In genomic region chr10:128933574-128933973, GRCm38 (mm10) we compare ENCODE assay signal across 8 mouse cellular contexts. TPM values are rescaled to one million over a fixed set of nuclear protein-coding genes. Genes with fewer than 3 reads are reported as not detected.
DNase-seq lines count a peak whose midpoint lies in the region; ATAC-seq and TF ChIP-seq lines count a peak whose summit lies in the region.

Itga7 (plus strand) TSS chr10:128933818.

- peak; percentile 76 for ATAC-seq in intestine, embryonic 14.5 days (replicated peaks; ENCODE audit: low FRiP score, low TSS enrichment, low read depth)
- ATAC-seq in neural tube, embryonic 14.5 days (ENCODE audit: low read depth), result peak; percentile 79; the same call in 1 of the 2 replicates

- TF ChIP-seq CTCF in spleen, adult 2 months (IDR thresholded peaks at IDR 0.05; ENCODE audit: extremely low read depth, insufficient read depth, insufficient read length, insufficient replicate concordance), result no peak
- TF ChIP-seq CTCF in liver, adult 2 months (IDR thresholded peaks at IDR 0.05; ENCODE audit: low read depth, low read length), result no peak

- no peaks in the 10 kb centered on the region for H3K79me2 ChIP-seq in liver, adult 2 months (ENCODE audit: control insufficient read depth, insufficient read depth, low read length)

- DNase-seq in spleen, adult 2 months (ENCODE audit: low read depth in 1 of 2, low spot score in 2 of 2), result no peak
- DNase-seq in spleen, adult 18-20 months, result no peak
- peak; percentile 73 to 78 for DNase-seq in cerebellum, postnatal 14 days
- DNase-seq in gastrocnemius, postnatal 4 days (ENCODE audit: low spot score in 2 of 2), result no peak
- peak; percentile 70 for DNase-seq in intestine, embryonic 14.5 days (ENCODE audit: low spot score)
- DNase-seq in liver, adult 2 months (ENCODE audit: extremely low read depth, low read depth, low spot score), result peak; percentile 42
- DNase-seq in adipocyte (ENCODE audit: low spot score), result no peak

- 0 out of 2 replicates have a peak, but pooled peaks cover 3% of the 10 kb centered on the region for H3K4me1 ChIP-seq in spleen, adult 2 months (ENCODE audit: control insufficient read depth, insufficient read depth, insufficient read length)
- H3K4me1 ChIP-seq in intestine, embryonic 14.5 days (replicated peaks; ENCODE audit: control insufficient read depth, insufficient read depth, low read length), result no peaks in the 10 kb centered on the region
- peaks cover 11% of the 10 kb centered on the region for H3K4me1 ChIP-seq in liver, adult 2 months (ENCODE audit: control insufficient read depth, insufficient read depth, low read length)
- H3K4me1 ChIP-seq in neural tube, embryonic 14.5 days (ENCODE audit: control insufficient read depth, insufficient read depth, low read length), result no peaks in the 10 kb centered on the region

- peaks cover 8% of the 10 kb centered on the region; the same call in 1 of the 2 replicates for H3K27me3 ChIP-seq in spleen, adult 2 months (ENCODE audit: control insufficient read depth, insufficient read depth, low read length)
- H3K27me3 ChIP-seq in intestine, embryonic 14.5 days (replicated peaks; ENCODE audit: control insufficient read depth, insufficient read depth, low read length), result peaks cover 69% of the 10 kb centered on the region
- no peaks in the 10 kb centered on the region for H3K27me3 ChIP-seq in liver, adult 2 months (ENCODE audit: control insufficient read depth, insufficient read depth, low read length)
- H3K27me3 ChIP-seq in neural tube, embryonic 14.5 days (ENCODE audit: control insufficient read depth, insufficient read depth, low read length), result peaks cover 21% of the 10 kb centered on the region

- no peaks in the 10 kb centered on the region for H3K36me3 ChIP-seq in spleen, adult 2 months (ENCODE audit: control insufficient read depth, insufficient read depth, low read length)
- no peaks in the 10 kb centered on the region for H3K36me3 ChIP-seq in intestine, embryonic 14.5 days (ENCODE audit: control insufficient read depth, insufficient read depth, low read length)
- no peaks in the 10 kb centered on the region for H3K36me3 ChIP-seq in liver, adult 2 months (ENCODE audit: control insufficient read depth, insufficient read depth, low read length)
- H3K36me3 ChIP-seq in neural tube, embryonic 14.5 days (ENCODE audit: control insufficient read depth, insufficient read depth, low read length), result no peaks in the 10 kb centered on the region

- H3K9me3 ChIP-seq in intestine, embryonic 14.5 days (ENCODE audit: control insufficient read depth, low read length), result no peaks in the 10 kb centered on the region
- H3K9me3 ChIP-seq in neural tube, embryonic 14.5 days (ENCODE audit: control insufficient read depth, low read length), result no peaks in the 10 kb centered on the region

- WGBS in spleen, adult 2 months, result 2% methylated on average over 26 of the region's 26 CpGs
- under 1% methylated on average over 24 of the region's 26 CpGs for WGBS in intestine, embryonic 14.5 days
- WGBS in liver, adult 2 months, result 1% methylated on average over 26 of the region's 26 CpGs
- WGBS in neural tube, embryonic 14.5 days, result under 1% methylated on average over 24 of the region's 26 CpGs

- no peak within 1 kb of the TSS for H3K27ac ChIP-seq in spleen, adult 2 months (ENCODE audit: insufficient read depth, low read length)
- H3K27ac ChIP-seq in intestine, embryonic 14.5 days (ENCODE audit: low read depth), result no peak within 1 kb of the TSS
- H3K27ac ChIP-seq in liver, adult 2 months (replicated peaks; ENCODE audit: insufficient read depth, low read depth, low read length), result no peak within 1 kb of the TSS
- H3K27ac ChIP-seq in neural tube, embryonic 14.5 days (ENCODE audit: low read depth, low read length), result no peak within 1 kb of the TSS

- no peak within 1 kb of the TSS for H3K9ac ChIP-seq in intestine, embryonic 14.5 days (ENCODE audit: low read length)
- peak within 1 kb of the TSS; percentile 61 for H3K9ac ChIP-seq in liver, adult 2 months (ENCODE audit: low read depth, low read length)
- H3K9ac ChIP-seq in neural tube, embryonic 14.5 days (replicated peaks; ENCODE audit: low read depth, low read length), result peak within 1 kb of the TSS; percentile 46

- peak within 1 kb of the TSS; percentile 55 for H3K4me2 ChIP-seq in intestine, embryonic 14.5 days (ENCODE audit: low read length)
- H3K4me2 ChIP-seq in neural tube, embryonic 14.5 days (ENCODE audit: low read depth, low read length), result peak within 1 kb of the TSS; percentile 68

- H3K4me3 ChIP-seq in spleen, adult 2 months (ENCODE audit: extremely low read depth, insufficient read depth, insufficient read length), result peak within 1 kb of the TSS; percentile 28; the same call in 1 of the 2 replicates
- H3K4me3 ChIP-seq in intestine, embryonic 14.5 days (ENCODE audit: low read depth, low read length), result peak within 1 kb of the TSS; percentile 34
- peak within 1 kb of the TSS; percentile 61 for H3K4me3 ChIP-seq in liver, adult 2 months (ENCODE audit: insufficient read depth, low read depth, low read length)
- H3K4me3 ChIP-seq in neural tube, embryonic 14.5 days (ENCODE audit: low read depth, low read length), result peak within 1 kb of the TSS; percentile 37

- no peak for TF ChIP-seq POLR2A in spleen, adult 2 months (IDR thresholded peaks at IDR 0.05; ENCODE audit: low read depth, low read length)
- 0 out of 2 replicates have a peak, but pooled peaks have one; percentile 30 for TF ChIP-seq POLR2A in liver, adult 2 months (IDR thresholded peaks at IDR 0.05; ENCODE audit: extremely low read depth, insufficient read depth, low read length)

RNA-seq across cellular contexts. Expression of gene Itga7, which starts in this region (rescaled TPM):
- polyA plus RNA-seq in spleen, adult 2 months (2012; rRNA removed), result 5.8 and 6.5 TPM in 2 replicates
- total RNA-seq in gastrocnemius, postnatal 4 days (2021), result 100 to 1,000 TPM; 148 to 157 TPM
- polyA plus RNA-seq in intestine, embryonic 14.5 days (2014; fragmentation: Nextera tagmentation; extraction: Ambion mirVana), result 2.1 and 2.3 TPM in 2 replicates
- 4.6 and 4.9 TPM in 2 replicates for total RNA-seq in liver, adult 2 months (2014; rRNA removed)
- polyA plus RNA-seq in liver, adult 2 months (2012; rRNA removed), result 9.5 and 11.0 TPM in 2 replicates
- polyA plus RNA-seq in neural tube, embryonic 14.5 days (2014; fragmentation: Nextera tagmentation; extraction: Ambion mirVana), result 3.3 and 10.3 TPM in 2 replicates

Comparison
In these comparisons a context has a peak if more than half of its experiments do, and no peak if none do; other contexts are left out.
1. RNA of gene Itga7 (total RNA-seq): 148 to 157 TPM in gastrocnemius, postnatal 4 days; 4.6 to 4.9 TPM in liver, adult 2 months; every median in the first group is over 10 times any median in the second.
2. DNase-seq: peak in cerebellum, postnatal 14 days (2 of 2), intestine, embryonic 14.5 days (single experiment) and liver, adult 2 months (single experiment); none in spleen, adult 2 months (0 of 2), spleen, adult 18-20 months (0 of 2), gastrocnemius, postnatal 4 days (0 of 2) and adipocyte (single experiment).
3. Peak in every context shown above with its lines, with median percentiles within 50 percentile points of each other: H3K4me3 ChIP-seq.